Mouse (Mus musculus) spleen, adult 2 months (tissue): ENCODE data around the gene Psmc3ip. TPM values are rescaled to one million over a fixed set of nuclear protein-coding genes. Genes with fewer than 3 reads are reported as not detected.

Experiments used
- DNase-seq, 2 experiments: peaks; one replicate each; pipeline versions ENCODE4 v3.0.0 to v3.0.0-alpha.2; 2012 to 2021; ENCODE audit warnings: low spot score in 2 of 2, low read depth in 1 of 2
- H3K27ac ChIP-seq: fragments of 200-500 bp; 2 replicates; pipeline ENCODE4 v1.5.1; 2012; ENCODE audit warnings: low read length, inconsistent platforms; ENCODE audit not compliant: insufficient read depth
- H3K27me3 ChIP-seq: fragments of 200-500 bp; 2 replicates; pipeline ENCODE4 v1.6.1; 2012; ENCODE audit warnings: mild to moderate bottlenecking, moderate library complexity, low read length, inconsistent platforms; ENCODE audit not compliant: control insufficient read depth, insufficient read depth
- H3K36me3 ChIP-seq: fragments of 200-500 bp; 2 replicates; pipeline ENCODE4 v1.6.1; 2012; ENCODE audit warnings: mild to moderate bottlenecking, low read length, inconsistent platforms; ENCODE audit not compliant: control insufficient read depth, insufficient read depth
- H3K4me1 ChIP-seq: fragments of 200-500 bp; 2 replicates; pipeline ENCODE4 v1.6.1; 2011; ENCODE audit warnings: inconsistent platforms; ENCODE audit not compliant: control insufficient read depth, insufficient read depth, insufficient read length
- H3K4me3 ChIP-seq: fragments of 200-500 bp; 2 replicates; pipeline ENCODE4 v1.5.1; 2011; ENCODE audit warnings: mild to moderate bottlenecking, inconsistent platforms; ENCODE audit not compliant: insufficient read depth, insufficient read length; ENCODE audit errors: extremely low read depth
- CTCF ChIP-seq: fragments of 200-500 bp; IDR thresholded peaks from 2 replicates; pipeline ENCODE4 v1.5.1; 2011; ENCODE audit warnings: mild to moderate bottlenecking, inconsistent platforms; ENCODE audit not compliant: insufficient read depth, insufficient read length, insufficient replicate concordance; ENCODE audit errors: extremely low read depth
- POLR2A ChIP-seq: fragments of 200-500 bp; IDR thresholded peaks from 2 replicates; pipeline ENCODE4 v1.6.1; 2011; ENCODE audit warnings: low read depth, low read length, inconsistent platforms
- WGBS: fragments of 180-500 bp; shearing (Covaris S2); methylation state at CpG from one replicate; pipeline ENCODE4 v1.1.7; 2018; 5-methylcytosine and 5-hydroxymethylcytosine counted together
- polyA plus RNA-seq: library from polyadenylated mRNA; depleted of rRNA; stranded (reverse); fragments of >200 nt; gene quantifications from 2 replicates; pipeline ENCODE4 v1.2.3, GENCODE M21; 2012

Psmc3ip gene
- polyA plus RNA-seq, 1 experiment: 0.90 TPM

DNA sequence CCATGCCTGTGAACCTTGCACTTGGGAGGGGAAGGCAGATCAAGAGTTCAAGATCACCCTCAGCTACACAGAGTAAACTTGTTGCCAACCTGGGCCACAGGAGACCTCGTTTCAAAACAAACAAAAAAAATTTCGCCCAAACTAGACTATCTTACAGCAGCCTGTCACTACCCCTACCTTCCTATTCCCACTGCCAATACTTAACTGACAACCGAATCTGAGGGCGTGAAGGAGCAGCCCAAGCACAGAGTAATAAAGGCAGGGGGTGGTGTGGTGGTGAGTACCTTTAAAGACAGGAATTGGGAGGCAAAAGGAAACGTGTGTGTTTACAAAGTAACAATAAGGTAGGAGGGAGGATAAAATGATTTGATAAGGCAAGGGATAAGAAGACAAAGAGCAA, 15.5 kb upstream of the Psmc3ip start:
- Histone ChIP-seq H3K4me3 (no peak overlapping the region), H3K36me3 (peaks cover 5% of the 10 kb centered on the region), H3K27ac (no peak overlapping the region), H3K27me3 (no peaks in the 10 kb centered on the region), H3K4me1 (peaks cover 5% of the 10 kb centered on the region; the same call in 1 of the 2 replicates)
- no peak for DNase-seq
- WGBS: 84% methylated on average over 5 of the region's 5 CpGs
- TF ChIP-seq POLR2A (no peak), CTCF (no peak)

GRCm38 (mm10) chr11:101109351-101109750, 14.1 kb upstream of the Psmc3ip start:
- no peak for DNase-seq
- 88% methylated on average over 4 of the region's 4 CpGs for whole genome bisulfite sequencing
- Histone ChIP-seq H3K4me1 (no peaks in the 10 kb centered on the region; the same call in 1 of the 2 replicates), H3K27me3 (no peaks in the 10 kb centered on the region), H3K27ac (no peak overlapping the region), H3K4me3 (no peak overlapping the region), H3K36me3 (peaks cover 10% of the 10 kb centered on the region)
- TF ChIP-seq POLR2A: no peak
- TF ChIP-seq CTCF: no peak

- TF ChIP-seq POLR2A (no peak), CTCF (no peak)
- Histone ChIP-seq H3K27me3 (no peaks in the 10 kb centered on the region), H3K27ac (no peak overlapping the region), H3K36me3 (peaks cover 54% of the 10 kb centered on the region), H3K4me3 (no peak overlapping the region), H3K4me1 (no peaks in the 10 kb centered on the region)
- 92% methylated on average over 5 of the region's 5 CpGs for WGBS
- DNase-seq: no peak
Observed at GRCm38 (mm10) chr11:101103011-101103410, 7.8 kb upstream of the Psmc3ip start.

GRCm38 (mm10) chr11:101098231-101098630, 3.0 kb upstream of the Psmc3ip start:
- no peak for DNase-seq
- 95% methylated on average over 8 of the region's 8 CpGs for WGBS
- Histone ChIP-seq H3K4me3 (no peak overlapping the region), H3K36me3 (peaks cover 47% of the 10 kb centered on the region), H3K4me1 (no peaks in the 10 kb centered on the region; the same call in 1 of the 2 replicates), H3K27ac (no peak overlapping the region), H3K27me3 (no peaks in the 10 kb centered on the region)
- TF ChIP-seq POLR2A (no peak), CTCF (no peak)

DNA sequence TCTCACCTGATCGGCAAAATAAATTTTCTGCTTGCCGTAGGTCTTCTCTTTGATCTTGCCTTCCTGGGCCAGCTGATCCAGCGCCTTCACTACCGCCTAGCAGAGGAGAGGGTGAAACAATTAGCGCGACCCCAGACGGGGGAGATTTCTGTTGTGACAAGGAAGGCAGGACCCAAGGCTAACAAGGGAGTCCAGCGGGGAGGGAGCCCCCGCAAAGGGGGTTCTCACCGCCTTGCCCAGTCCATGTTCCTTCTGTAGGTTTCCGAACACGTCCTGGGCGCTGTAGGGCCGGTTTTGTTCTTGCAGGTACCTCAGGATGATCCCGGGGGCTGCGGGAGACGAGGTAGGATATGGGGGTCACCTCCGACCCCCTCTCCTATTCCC, 314 bp downstream of the Psmc3ip start:
- no peaks in the 10 kb centered on the region; the same call in 1 of the 2 replicates for H3K4me1 ChIP-seq
- peaks cover 42% of the 10 kb centered on the region for H3K36me3 ChIP-seq
- under 1% methylated on average over 18 of the region's 18 CpGs for WGBS
- H3K27ac ChIP-seq: no peak overlapping the region
- peak overlapping the region; percentile 96 for H3K4me3 ChIP-seq
- H3K27me3 ChIP-seq: no peaks in the 10 kb centered on the region
- TF ChIP-seq CTCF (no peak), POLR2A (no peak)
- no peak for DNase-seq

GRCm38 (mm10) chr11:101089931-101090330, 5.3 kb downstream of the Psmc3ip start:
- TF ChIP-seq CTCF (no peak), POLR2A (no peak)
- peaks cover 27% of the 10 kb centered on the region for H3K36me3 ChIP-seq

DNA sequence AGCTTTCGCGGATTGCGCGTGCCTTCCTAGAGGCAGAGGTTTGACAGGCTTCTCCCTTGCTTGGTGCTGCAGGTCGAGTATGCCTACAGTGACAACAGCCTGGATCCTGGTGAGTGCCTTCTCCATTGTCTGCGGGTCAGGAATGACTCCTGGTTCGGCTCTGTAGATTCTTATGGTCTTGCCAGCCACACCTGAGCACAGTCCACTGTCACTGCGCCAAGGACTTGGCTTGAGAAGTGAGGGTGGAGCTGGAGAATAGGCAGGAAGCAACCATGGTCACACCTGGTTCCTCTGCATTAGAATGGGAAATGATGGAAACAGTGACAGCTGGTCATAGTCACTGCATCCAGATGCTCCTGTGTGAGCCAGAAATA, 7.6 kb downstream of the Psmc3ip start:
- peak overlapping the region; percentile 76 for H3K4me3 ChIP-seq
- H3K36me3 ChIP-seq: peaks cover 29% of the 10 kb centered on the region
- H3K27ac ChIP-seq: peak overlapping the region; percentile 11; the same call in 1 of the 2 replicates
- TF ChIP-seq POLR2A (no peak), CTCF (no peak)
- 8% methylated on average over 8 of the region's 8 CpGs for WGBS
- no peaks in the 10 kb centered on the region for H3K27me3 ChIP-seq
- peaks cover 17% of the 10 kb centered on the region; the same call in 1 of the 2 replicates for H3K4me1 ChIP-seq
- no peak for DNase-seq

More at GRCm38 (mm10) chr11:101089931-101090330, 5.3 kb downstream of the Psmc3ip start:
- 94% methylated on average over 1 of the region's 1 CpGs for WGBS
- Histone ChIP-seq H3K4me1 (peaks cover 13% of the 10 kb centered on the region; the same call in 1 of the 2 replicates), H3K4me3 (no peak overlapping the region), H3K27ac (no peak overlapping the region), H3K27me3 (no peaks in the 10 kb centered on the region)
- DNase-seq: no peak
